Mouse (Mus musculus) c-Kit-positive CD71-negative TER-119-negative erythroid progenitor cells, embryonic 14.5 days (primary cell): ENCODE measurements around the gene Lrrc28.

ENCODE experiments used
- DNase-seq: peaks from one replicate; pipeline ENCODE4 v3.0.0-alpha.2; 2013; ENCODE audit warnings: low read depth

Lrrc28 gene

GRCm38 (mm10) chr7:67486925-67487760 lies 157.9 kb downstream of the Lrrc28 start:
- DNase-seq: no peak

DNA sequence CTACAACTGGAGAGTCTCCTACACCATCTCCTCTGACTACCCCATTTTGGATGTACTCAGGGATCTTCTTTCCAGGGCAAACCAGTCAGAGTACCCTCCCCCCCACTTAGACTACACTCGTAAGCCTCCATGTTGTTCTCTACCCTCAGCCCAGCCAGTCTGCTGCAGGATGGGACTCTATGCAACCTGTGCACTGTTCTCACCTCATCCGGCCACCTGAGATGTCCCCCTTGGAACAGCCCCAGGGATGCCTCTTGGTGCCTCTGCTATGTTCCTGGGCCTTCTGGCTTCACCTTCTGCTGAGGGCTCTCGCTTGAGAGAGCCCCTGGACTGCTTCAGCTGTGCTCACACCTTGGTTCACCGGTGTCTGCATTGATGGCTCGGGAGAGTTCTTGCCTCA lies 158.7 kb downstream of the Lrrc28 start:
- no peak for DNase-seq

GRCm38 (mm10) chr7:67483698-67484097 lies 161.4 kb downstream of the Lrrc28 start:
- no peak for DNase-seq

DNA sequence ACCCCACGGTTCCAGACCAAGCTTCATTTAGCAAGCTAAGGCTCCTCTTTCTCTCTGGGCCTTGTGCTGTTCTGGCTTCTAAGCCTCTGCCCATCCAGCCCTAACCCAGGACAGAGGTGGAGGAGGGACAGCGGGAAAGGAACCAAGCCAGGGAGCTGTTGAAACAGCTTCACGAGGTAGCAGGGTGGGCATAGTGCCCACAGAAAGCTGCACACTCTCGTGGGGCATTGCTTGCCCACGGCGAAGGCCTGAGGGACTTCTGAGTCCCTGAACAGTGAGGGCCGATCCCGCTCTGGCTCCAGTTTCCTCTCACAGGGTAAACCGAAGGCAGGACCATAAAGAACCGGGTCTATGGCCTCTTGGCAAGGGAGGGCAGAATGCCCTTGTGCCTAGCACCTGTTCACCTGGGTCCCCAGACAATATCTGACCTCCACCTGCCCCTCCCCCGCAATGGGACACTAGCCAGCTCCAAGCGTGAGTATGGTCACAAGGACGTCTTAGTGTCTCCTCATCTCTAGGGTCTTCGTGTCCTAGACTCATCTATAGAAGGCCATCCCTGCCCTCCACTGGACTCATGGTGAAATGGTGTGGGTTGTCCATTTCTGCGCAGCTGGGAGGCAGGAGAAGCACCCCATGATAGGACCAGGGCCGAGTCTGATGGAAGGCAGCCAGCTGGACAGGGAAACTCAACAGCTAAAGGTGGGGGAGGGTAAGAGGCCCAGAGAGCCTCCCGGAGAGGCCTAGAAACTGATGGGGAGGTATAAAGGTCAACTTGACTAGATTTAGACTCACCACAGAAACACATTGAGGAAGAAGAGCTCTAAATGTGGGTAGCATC lies 165.3 kb downstream of the Lrrc28 start:
- no peak for DNase-seq

DNA sequence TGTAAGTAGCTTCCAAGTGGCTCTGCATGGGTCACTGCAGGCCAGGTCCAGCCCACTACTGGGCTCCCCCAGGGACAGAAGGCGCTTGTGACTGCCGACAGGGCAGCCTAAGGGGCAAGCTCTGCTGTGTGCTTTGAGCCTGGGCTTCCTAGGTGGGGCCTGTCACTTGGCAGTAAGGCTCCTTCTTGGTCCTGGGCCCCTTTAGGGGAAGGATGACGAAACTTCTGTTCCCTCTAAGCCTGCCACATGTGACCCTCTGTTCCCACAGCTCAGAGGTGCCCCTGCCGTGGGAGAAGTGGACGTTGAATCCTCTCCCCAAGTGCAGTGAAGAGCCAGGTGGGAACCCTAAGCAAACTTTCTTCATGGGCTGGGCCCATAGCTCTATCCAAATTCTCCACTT lies 165.9 kb downstream of the Lrrc28 start:
- no peak for DNase-seq

DNA sequence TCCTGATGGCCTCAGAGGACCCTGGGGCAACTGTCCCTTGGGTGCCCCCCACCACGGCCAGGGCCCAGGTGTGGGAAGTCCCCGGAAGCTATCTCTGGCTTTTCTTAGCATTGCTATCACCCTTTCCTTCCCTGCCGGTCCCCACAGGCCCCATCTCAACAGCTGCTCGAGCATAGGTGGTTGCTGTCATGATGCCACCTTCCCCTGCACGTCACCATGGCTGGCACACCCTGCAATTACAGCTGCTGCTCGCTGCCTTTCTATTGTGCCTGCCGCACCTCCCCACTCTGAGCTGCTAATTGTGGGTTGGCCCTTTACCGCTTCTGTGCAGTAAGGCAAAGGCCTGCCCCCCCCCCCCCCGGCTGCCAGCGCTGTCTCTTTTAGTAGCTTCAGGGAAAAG lies 167.1 kb downstream of the Lrrc28 start:
- no peak for DNase-seq

GRCm38 (mm10) chr7:67471295-67471694 lies 173.8 kb downstream of the Lrrc28 start:
- no peak for DNase-seq

DNA sequence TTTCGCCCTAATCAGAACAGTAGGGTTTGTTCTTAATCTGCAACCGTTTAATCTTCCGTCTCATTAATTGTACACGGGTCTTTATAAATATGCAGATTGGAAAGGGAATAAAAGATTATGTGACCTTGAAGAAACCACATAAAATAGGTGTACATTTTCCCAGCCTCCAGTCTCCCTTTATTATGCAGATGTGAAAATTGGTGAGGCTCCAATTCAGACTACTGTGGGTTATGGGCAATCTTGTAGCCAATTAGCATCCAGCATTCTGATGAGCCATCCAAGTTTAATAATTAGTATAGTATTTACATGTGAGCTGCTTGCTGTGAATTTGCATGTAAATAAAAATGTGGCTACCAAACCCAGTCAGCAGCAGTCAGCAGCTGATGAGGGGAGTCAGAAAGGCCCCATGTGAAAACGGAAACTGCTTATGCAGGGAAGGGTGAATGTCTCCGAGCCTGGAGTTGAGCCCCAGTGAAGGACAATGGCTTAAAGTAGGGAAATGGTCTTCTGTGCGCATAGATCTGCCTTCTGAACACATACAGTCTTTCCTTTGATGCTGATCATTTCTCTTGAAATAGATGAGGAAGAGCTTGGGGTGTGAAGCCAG lies 176.2 kb downstream of the Lrrc28 start:
- DNase-seq: no peak

GRCm38 (mm10) chr7:67468180-67468579 lies 176.9 kb downstream of the Lrrc28 start:
- no peak for DNase-seq

DNA sequence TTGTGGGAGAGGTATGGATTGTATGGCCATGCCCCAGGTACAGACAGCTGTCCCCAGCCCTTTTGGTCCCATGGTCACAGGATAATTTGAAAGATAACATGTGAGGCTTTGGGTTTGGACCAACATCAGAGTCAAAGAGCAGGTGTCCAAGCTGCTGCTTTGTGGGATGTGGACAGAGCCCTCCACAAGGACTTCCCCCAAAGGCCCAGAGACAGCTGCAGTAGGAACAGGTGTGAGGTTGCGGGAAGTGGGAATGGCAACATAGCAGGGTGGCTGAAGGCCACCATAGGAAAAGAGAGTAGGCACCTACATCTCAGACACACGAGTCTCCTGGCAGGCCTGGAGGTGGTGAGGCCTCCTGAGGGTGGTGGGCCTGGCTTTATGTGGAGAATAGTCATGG lies 178.7 kb downstream of the Lrrc28 start:
- DNase-seq: no peak

DNA sequence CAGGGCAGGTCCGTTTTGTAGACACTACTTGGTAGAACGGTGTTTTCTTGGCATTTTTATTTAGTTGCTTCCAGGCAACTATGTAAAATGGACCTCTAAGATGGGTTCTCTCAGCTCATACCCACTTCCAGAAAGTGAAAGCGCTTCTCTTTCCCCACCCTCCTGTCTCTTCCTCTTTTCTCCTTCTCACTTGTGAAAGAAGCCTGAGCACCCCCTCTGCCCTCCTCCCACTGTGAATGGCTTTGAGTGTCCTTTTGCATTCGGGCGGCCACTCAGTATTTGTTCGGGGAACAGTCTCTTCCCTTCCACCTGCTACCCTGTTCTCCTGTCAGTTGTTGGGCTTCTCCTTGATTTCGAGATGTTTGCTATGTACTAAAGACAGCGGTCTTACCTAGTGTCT lies 180.4 kb downstream of the Lrrc28 start:
- no peak for DNase-seq

- no peak for DNase-seq
Measured at GRCm38 (mm10) chr7:67463565-67463964, 181.5 kb downstream of the Lrrc28 start.
